Mouse (Mus musculus): ENCODE measurements around the gene Rassf3. TPM values are rescaled to one million over a fixed set of nuclear protein-coding genes. Genes with fewer than 3 reads are reported as not detected.

Rassf3 gene
- polyA plus RNA-seq, 1 experiment from 2014 or later = 4.6 TPM

DNA sequence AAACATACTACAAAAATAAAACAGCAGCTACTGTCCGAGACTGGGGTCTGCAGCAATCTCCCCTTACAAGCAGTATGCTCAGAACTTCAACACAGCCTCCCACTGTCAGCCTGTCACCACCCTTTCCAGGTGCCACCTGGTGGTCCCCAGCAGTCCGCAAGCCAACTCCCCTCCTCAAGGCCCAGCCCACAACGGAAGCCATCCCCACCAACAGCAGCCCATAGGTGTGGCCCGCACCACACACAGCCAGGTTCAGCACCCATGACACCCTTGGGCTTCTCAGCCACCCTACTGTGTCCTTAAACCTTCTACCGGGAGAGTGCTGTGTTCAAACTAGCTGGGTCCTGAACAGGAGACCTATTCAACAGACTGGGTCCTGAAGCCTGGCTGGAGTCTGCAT lies 51.1 kb downstream of the Rassf3 start:
- ATAC-seq = no peak
- 92% methylated on average over 5 of the region's 5 CpGs for WGBS
- Histone ChIP-seq H3K36me3 (ENCODE audit: control insufficient read depth, insufficient read depth, low read length) (no peaks in the 10 kb centered on the region), H3K4me2 (ENCODE audit: low read length) (no peak overlapping the region), H3K9ac (ENCODE audit: low read depth, low read length) (no peak overlapping the region), H3K4me3 (ENCODE audit: low read depth, low read length) (no peak overlapping the region), H3K9me3 (replicated peaks; ENCODE audit: control insufficient read depth, low read length, poor library complexity, severe bottlenecking) (no peaks in the 10 kb centered on the region), H3K27ac (ENCODE audit: low read length) (no peak overlapping the region), H3K4me1 (ENCODE audit: control insufficient read depth, insufficient read depth, low read length) (peaks cover 9% of the 10 kb centered on the region; the same call in 1 of the 2 replicates), H3K27me3 (ENCODE audit: control insufficient read depth, insufficient read depth, low read depth, low read length) (no peaks in the 10 kb centered on the region)

DNA sequence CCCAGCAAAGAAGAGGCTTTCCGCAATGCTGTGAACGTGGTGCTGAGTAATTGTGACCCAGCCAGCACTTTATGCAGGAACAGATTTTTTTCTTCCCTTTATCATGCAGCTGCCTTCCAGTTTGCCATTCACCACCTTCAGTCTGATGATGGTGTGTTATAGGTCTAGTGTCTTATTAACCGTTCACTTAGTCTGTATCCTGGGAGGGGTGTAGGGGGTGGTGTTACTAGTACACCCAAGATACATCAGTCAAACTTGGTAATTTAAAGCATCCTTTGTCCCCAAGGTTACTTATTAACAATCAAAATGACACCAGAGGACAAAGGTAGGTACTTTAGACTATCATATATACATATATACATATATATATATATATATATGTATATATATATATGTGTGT lies 51.7 kb downstream of the Rassf3 start:
- no peaks in the 10 kb centered on the region for H3K36me3 ChIP-seq (ENCODE audit: control insufficient read depth, insufficient read depth, low read length)
- no peaks in the 10 kb centered on the region for H3K9me3 ChIP-seq (replicated peaks; ENCODE audit: control insufficient read depth, low read length, poor library complexity, severe bottlenecking)
- no peak overlapping the region for H3K4me3 ChIP-seq (ENCODE audit: low read depth, low read length)
- H3K27me3 ChIP-seq (ENCODE audit: control insufficient read depth, insufficient read depth, low read depth, low read length) = no peaks in the 10 kb centered on the region
- no peak overlapping the region; the same call in 1 of the 2 replicates for H3K9ac ChIP-seq (ENCODE audit: low read depth, low read length)
- H3K27ac ChIP-seq (ENCODE audit: low read length) = no peak overlapping the region
- 78% methylated on average over 3 of the region's 3 CpGs for WGBS
- ATAC-seq = no peak
- H3K4me2 ChIP-seq (ENCODE audit: low read length) = no peak overlapping the region
- H3K4me1 ChIP-seq (ENCODE audit: control insufficient read depth, insufficient read depth, low read length) = peaks cover 7% of the 10 kb centered on the region; the same call in 1 of the 2 replicates

DNA sequence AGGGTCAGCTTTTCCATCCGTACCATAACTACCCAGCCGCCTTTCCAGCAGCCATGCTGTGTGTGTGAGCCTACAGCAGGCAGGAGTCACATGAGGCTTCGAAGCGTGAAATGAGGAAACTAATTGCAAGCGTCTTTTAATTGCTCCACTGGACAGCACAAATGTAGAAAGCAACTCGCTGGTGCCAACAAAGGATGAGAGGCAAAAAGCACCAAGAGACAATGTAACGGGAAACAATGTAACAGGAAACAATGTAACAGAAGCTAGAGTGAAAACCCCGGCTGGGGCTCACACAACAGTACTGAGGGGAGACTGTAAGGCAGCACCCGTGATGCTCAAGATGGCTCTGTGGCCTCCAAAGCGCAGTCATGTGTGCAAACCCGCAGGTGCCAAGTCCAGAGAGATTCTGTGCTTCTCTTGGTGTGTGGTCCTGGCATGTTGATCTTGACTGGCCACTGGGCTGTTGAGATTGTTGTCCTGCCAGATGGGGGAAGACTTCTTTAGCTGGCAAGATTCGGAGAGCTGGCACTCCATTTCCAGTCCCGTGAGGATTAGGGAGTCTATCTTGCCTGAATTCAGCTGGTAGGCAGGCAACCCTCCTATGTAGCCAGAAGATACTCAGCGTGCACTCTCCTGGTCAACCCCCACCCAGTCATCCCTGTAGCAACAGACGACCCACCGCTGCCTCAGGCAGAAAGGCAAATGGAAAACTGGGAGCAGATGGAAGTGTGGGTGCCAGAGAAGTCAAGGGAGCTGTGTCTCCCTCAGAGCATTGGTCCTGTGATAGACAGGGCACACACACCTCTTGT lies 52.4 kb downstream of the Rassf3 start:
- ATAC-seq = no peak
- Histone ChIP-seq H3K9ac (ENCODE audit: low read depth, low read length) (no peak overlapping the region; the same call in 1 of the 2 replicates), H3K4me2 (ENCODE audit: low read length) (no peak overlapping the region), H3K9me3 (replicated peaks; ENCODE audit: control insufficient read depth, low read length, poor library complexity, severe bottlenecking) (no peaks in the 10 kb centered on the region), H3K4me3 (ENCODE audit: low read depth, low read length) (no peak overlapping the region), H3K27me3 (ENCODE audit: control insufficient read depth, insufficient read depth, low read depth, low read length) (no peaks in the 10 kb centered on the region), H3K36me3 (ENCODE audit: control insufficient read depth, insufficient read depth, low read length) (no peaks in the 10 kb centered on the region), H3K4me1 (ENCODE audit: control insufficient read depth, insufficient read depth, low read length) (peaks cover 7% of the 10 kb centered on the region; the same call in 1 of the 2 replicates), H3K27ac (ENCODE audit: low read length) (0 out of 2 replicates have a peak overlapping the region, but pooled peaks have one; percentile 19)
- 37% methylated on average over 16 of the region's 16 CpGs for WGBS

DNA sequence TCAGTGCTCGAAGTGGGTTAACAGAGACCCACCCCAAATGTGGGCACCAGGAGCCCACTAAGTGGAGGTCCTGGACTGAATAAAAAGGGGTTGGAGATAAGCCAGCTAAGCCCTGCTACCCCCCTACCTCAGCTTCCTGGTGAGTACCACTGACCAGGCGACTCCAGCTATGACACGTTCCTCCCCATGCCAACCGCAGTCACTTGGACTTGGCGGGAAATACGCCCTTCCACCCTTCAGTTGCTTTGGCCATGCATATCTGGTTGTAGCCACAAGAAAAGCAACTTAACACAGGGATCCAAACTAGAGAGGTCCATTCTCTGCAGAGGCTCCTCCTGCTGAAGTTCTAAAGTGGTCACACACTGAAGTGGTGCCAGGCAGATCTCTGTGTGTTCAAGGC lies 53.9 kb downstream of the Rassf3 start:
- H3K9me3 ChIP-seq (replicated peaks; ENCODE audit: control insufficient read depth, low read length, poor library complexity, severe bottlenecking) = no peaks in the 10 kb centered on the region
- H3K4me2 ChIP-seq (ENCODE audit: low read length) = no peak overlapping the region
- peaks cover 7% of the 10 kb centered on the region; the same call in 1 of the 2 replicates for H3K4me1 ChIP-seq (ENCODE audit: control insufficient read depth, insufficient read depth, low read length)
- H3K9ac ChIP-seq (ENCODE audit: low read depth, low read length) = no peak overlapping the region
- no peaks in the 10 kb centered on the region for H3K36me3 ChIP-seq (ENCODE audit: control insufficient read depth, insufficient read depth, low read length)
- no peaks in the 10 kb centered on the region for H3K27me3 ChIP-seq (ENCODE audit: control insufficient read depth, insufficient read depth, low read depth, low read length)
- WGBS = 85% methylated on average over 6 of the region's 6 CpGs
- no peak overlapping the region for H3K27ac ChIP-seq (ENCODE audit: low read length)
- H3K4me3 ChIP-seq (ENCODE audit: low read depth, low read length) = no peak overlapping the region
- no peak for ATAC-seq

DNA sequence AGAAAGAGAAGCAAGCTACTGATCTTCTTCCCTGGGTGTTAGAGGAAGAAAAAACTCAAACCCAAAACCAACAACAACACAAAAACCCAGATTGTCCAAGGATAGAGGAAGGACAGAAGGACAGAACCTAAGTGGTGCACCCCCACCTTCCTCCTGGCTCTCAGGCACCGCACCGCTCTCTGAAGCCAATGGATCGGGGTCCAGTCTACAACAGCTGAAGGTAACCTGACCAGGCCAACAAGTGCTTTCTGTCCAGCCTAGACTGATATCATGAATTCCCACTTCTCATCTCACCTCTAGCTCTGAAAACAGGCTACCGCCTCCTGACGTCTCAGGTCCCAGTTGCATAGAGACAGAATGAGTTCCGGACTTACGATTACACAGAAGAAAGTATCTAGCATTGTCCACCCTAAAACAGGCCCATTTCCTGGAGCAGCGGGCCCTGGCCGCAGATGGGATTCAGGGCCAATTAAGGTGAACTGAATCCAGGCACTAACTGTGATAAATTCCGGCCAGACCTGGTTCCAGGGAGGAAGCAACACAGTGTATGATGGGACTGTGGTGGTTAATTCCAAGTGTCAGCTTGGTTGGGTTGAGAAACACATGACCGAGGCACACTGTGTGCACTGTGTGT lies 54.4 kb downstream of the Rassf3 start:
- Histone ChIP-seq H3K36me3 (ENCODE audit: control insufficient read depth, insufficient read depth, low read length) (no peaks in the 10 kb centered on the region), H3K4me2 (ENCODE audit: low read length) (no peak overlapping the region), H3K27me3 (ENCODE audit: control insufficient read depth, insufficient read depth, low read depth, low read length) (no peaks in the 10 kb centered on the region), H3K9me3 (replicated peaks; ENCODE audit: control insufficient read depth, low read length, poor library complexity, severe bottlenecking) (no peaks in the 10 kb centered on the region), H3K9ac (ENCODE audit: low read depth, low read length) (no peak overlapping the region), H3K27ac (ENCODE audit: low read length) (no peak overlapping the region), H3K4me1 (ENCODE audit: control insufficient read depth, insufficient read depth, low read length) (peaks cover 7% of the 10 kb centered on the region; the same call in 1 of the 2 replicates), H3K4me3 (ENCODE audit: low read depth, low read length) (no peak overlapping the region)
- ATAC-seq = no peak
- 92% methylated on average over 11 of the region's 11 CpGs for WGBS

DNA sequence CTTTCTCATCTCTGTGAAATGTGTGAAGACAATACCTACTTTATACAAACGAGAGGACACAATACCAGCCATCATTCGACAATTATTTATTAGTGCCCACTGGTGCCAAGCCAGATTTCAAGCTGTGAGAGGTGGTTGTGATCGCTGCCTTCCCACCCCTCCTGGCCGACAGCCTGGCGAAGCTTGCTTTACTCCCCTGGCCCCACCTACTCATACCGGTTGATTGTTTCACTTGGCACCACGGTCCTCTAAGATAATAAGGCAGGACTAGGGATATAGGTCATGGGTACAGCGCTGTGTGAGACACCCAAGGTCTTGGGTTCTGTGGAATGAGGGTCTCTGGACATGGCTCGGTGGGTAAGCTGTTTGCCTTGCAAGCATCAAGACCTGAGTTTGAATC lies 55.1 kb downstream of the Rassf3 start:
- Histone ChIP-seq H3K4me1 (ENCODE audit: control insufficient read depth, insufficient read depth, low read length) (peaks cover 7% of the 10 kb centered on the region; the same call in 1 of the 2 replicates), H3K9ac (ENCODE audit: low read depth, low read length) (no peak overlapping the region), H3K9me3 (replicated peaks; ENCODE audit: control insufficient read depth, low read length, poor library complexity, severe bottlenecking) (no peaks in the 10 kb centered on the region), H3K4me2 (ENCODE audit: low read length) (no peak overlapping the region), H3K27me3 (ENCODE audit: control insufficient read depth, insufficient read depth, low read depth, low read length) (no peaks in the 10 kb centered on the region), H3K36me3 (ENCODE audit: control insufficient read depth, insufficient read depth, low read length) (no peaks in the 10 kb centered on the region), H3K27ac (ENCODE audit: low read length) (no peak overlapping the region), H3K4me3 (ENCODE audit: low read depth, low read length) (no peak overlapping the region)
- WGBS = 70% methylated on average over 9 of the region's 9 CpGs
- ATAC-seq = no peak

DNA sequence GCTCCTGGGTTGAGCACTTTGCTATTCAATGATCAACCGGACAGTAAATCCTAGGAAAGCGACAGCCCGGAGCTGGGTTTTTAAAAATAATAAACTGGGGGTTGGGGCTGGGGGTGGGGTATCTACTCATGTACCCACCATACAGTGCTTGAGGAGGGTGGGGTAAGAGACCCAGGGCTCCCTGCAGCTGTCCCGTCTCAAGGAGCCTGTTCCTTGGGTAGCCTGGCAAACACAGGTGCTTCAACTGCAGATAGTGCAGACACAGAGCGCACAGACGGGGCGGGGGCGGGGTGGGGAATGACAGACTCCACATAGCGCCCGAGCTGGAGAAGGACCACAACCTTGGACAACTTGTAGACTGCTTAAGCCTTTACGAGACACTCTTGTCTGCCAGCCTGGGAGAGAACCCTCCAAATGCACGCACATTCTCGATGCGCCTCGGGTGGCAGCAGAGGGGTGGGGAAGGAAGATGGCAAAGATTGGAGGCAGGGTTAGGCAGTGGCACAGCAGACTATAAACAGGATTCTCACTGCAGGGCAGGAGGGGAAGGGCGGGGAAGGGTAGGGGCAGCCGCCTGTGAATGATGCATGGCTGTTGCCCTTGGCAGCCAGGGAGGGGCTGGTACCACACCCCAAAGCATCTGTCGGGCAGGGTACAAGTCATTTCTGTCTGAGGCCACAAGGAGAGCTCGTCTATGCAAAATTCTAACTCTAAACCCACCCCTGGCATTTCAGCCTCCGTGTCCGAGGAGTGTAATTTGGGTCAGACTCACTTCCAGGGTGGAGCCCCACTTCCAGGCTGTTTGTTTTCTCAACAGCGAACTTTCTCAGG lies 56.3 kb downstream of the Rassf3 start:
- H3K9ac ChIP-seq (ENCODE audit: low read depth, low read length) = no peak overlapping the region
- no peak overlapping the region for H3K4me3 ChIP-seq (ENCODE audit: low read depth, low read length)
- no peak overlapping the region for H3K27ac ChIP-seq (ENCODE audit: low read length)
- WGBS = 67% methylated on average over 22 of the region's 22 CpGs
- no peaks in the 10 kb centered on the region for H3K9me3 ChIP-seq (replicated peaks; ENCODE audit: control insufficient read depth, low read length, poor library complexity, severe bottlenecking)
- no peaks in the 10 kb centered on the region for H3K27me3 ChIP-seq (ENCODE audit: control insufficient read depth, insufficient read depth, low read depth, low read length)
- H3K36me3 ChIP-seq (ENCODE audit: control insufficient read depth, insufficient read depth, low read length) = no peaks in the 10 kb centered on the region
- peaks cover 7% of the 10 kb centered on the region; the same call in 1 of the 2 replicates for H3K4me1 ChIP-seq (ENCODE audit: control insufficient read depth, insufficient read depth, low read length)
- no peak overlapping the region for H3K4me2 ChIP-seq (ENCODE audit: low read length)
- peak; percentile 43; the same call in 1 of the 2 replicates for ATAC-seq

DNA sequence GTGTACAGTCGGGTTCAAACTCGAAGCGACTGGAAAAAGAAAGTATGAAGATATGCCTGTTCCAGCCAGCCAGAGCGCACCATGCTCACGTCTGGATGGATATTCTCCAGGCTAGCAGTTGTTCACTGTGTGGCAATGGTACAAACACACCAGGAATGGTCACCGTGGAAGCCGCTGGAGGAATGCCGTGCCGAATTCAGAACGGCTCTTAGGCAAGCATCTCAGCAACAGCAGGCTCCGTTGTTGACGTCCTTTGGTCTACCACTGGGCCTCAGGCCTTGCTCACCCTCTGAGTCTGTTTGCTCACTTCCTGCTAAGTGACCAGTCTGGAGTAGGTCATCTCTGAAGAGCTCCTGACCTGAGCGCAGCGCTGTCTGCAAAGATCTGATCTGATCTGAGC lies 57.3 kb downstream of the Rassf3 start:
- no peaks in the 10 kb centered on the region for H3K27me3 ChIP-seq (ENCODE audit: control insufficient read depth, insufficient read depth, low read depth, low read length)
- H3K4me2 ChIP-seq (ENCODE audit: low read length) = no peak overlapping the region
- WGBS = 77% methylated on average over 14 of the region's 14 CpGs
- no peak overlapping the region for H3K4me3 ChIP-seq (ENCODE audit: low read depth, low read length)
- H3K9me3 ChIP-seq (replicated peaks; ENCODE audit: control insufficient read depth, low read length, poor library complexity, severe bottlenecking) = no peaks in the 10 kb centered on the region
- H3K36me3 ChIP-seq (ENCODE audit: control insufficient read depth, insufficient read depth, low read length) = no peaks in the 10 kb centered on the region; the same call in 1 of the 2 replicates
- H3K4me1 ChIP-seq (ENCODE audit: control insufficient read depth, insufficient read depth, low read length) = peaks cover 3% of the 10 kb centered on the region; the same call in 1 of the 2 replicates
- H3K9ac ChIP-seq (ENCODE audit: low read depth, low read length) = no peak overlapping the region
- no peak for ATAC-seq
- H3K27ac ChIP-seq (ENCODE audit: low read length) = no peak overlapping the region
